Mouse (Mus musculus): ENCODE measurements around the gene Fbl.
"Not testable (repeated sequence)": the region's sequence is repeated elsewhere in the genome, so short reads cannot be mapped to it uniquely, and the experiment has no call there.

GRCm38 (mm10) chr7:28226836-28227235 lies 57.3 kb downstream of the Fbl start:
- not testable (repeated sequence) for TF ChIP-seq CTCF, EP300 (IDR thresholded peaks at IDR 0.05; ENCODE audit: low read depth)

Measured in liver, postnatal 0 days (tissue).